Mouse (Mus musculus) forebrain, embryonic 13.5 days (tissue): ENCODE measurements around the gene Rbm15b. TPM values are rescaled to one million over a fixed set of nuclear protein-coding genes. Genes with fewer than 3 reads are reported as not detected.

Source experiments
- ATAC-seq: fragments of 200-750 bp; cut with Nextera tagmentation; 2 replicates; pipeline ENCODE4 v1.8.0; 2017
- H3K27ac ChIP-seq: fragments of 300-500 bp; sonication (generic); 2 replicates; pipeline ENCODE4 v1.5.1; 2015; ENCODE audit warnings: inconsistent platforms, mild to moderate bottlenecking, moderate library complexity
- H3K27me3 ChIP-seq: fragments of 300-500 bp; sonication (generic); 2 replicates; pipeline ENCODE4 v1.6.1; 2015; ENCODE audit warnings: mild to moderate bottlenecking, inconsistent platforms
- H3K36me3 ChIP-seq: fragments of 300-500 bp; sonication (generic); 2 replicates; pipeline ENCODE4 v1.6.1; 2015; ENCODE audit warnings: mild to moderate bottlenecking, inconsistent platforms; ENCODE audit not compliant: poor library complexity, severe bottlenecking
- H3K4me1 ChIP-seq: fragments of 300-500 bp; sonication (generic); 2 replicates; pipeline ENCODE4 v1.6.1; 2015; ENCODE audit warnings: inconsistent platforms
- H3K4me2 ChIP-seq: fragments of 300-500 bp; sonication (generic); 2 replicates; pipeline ENCODE4 v1.6.1; 2015; ENCODE audit warnings: inconsistent platforms, mild to moderate bottlenecking, moderate library complexity
- H3K4me3 ChIP-seq: fragments of 300-500 bp; sonication (generic); 2 replicates; pipeline ENCODE4 v1.5.1; 2015; ENCODE audit warnings: mild to moderate bottlenecking, inconsistent platforms
- H3K9ac ChIP-seq: fragments of 300-500 bp; sonication (generic); 2 replicates; pipeline ENCODE4 v1.6.1; 2015; ENCODE audit warnings: mild to moderate bottlenecking, inconsistent platforms
- H3K9me3 ChIP-seq: fragments of 300-500 bp; sonication (generic); replicated peaks from 2 replicates; pipeline ENCODE4 v1.6.1; 2016; ENCODE audit warnings: inconsistent platforms
- WGBS: fragments of 180-500 bp; shearing (Covaris S2); methylation state at CpG from one replicate; pipeline ENCODE4 v1.1.7; 2015; 5-methylcytosine and 5-hydroxymethylcytosine counted together
- polyA plus RNA-seq: library from polyadenylated mRNA; unstranded; fragments of >200 nt; fragmentation: Nextera tagmentation; extraction: Ambion mirVana; gene quantifications from 2 replicates; pipeline ENCODE4 v1.2.1, GENCODE M21; 2015

The Rbm15b gene
- polyA plus RNA-seq, 1 experiment from 2014 or later = 14.0 TPM

GRCm38 (mm10) chr9:106882176-106882575 lies 5.1 kb downstream of the Rbm15b start:
- Histone ChIP-seq H3K9ac (peak overlapping the region; percentile 60; the same call in 1 of the 2 replicates), H3K4me1 (peaks cover 48% of the 10 kb centered on the region)

GRCm38 (mm10) chr9:106881071-106881755 lies 6.0 kb downstream of the Rbm15b start:
- Histone ChIP-seq H3K27me3 (no peaks in the 10 kb centered on the region), H3K9me3 (no peaks in the 10 kb centered on the region), H3K36me3 (peaks cover 88% of the 10 kb centered on the region), H3K4me2 (no peak overlapping the region), H3K9ac (peak overlapping the region; percentile 34; the same call in 1 of the 2 replicates), H3K4me3 (peak overlapping the region; percentile 9; the same call in 1 of the 2 replicates), H3K27ac (peak overlapping the region; percentile 31; the same call in 1 of the 2 replicates), H3K4me1 (peaks cover 48% of the 10 kb centered on the region)
- ATAC-seq = no peak
- 67% methylated on average over 4 of the region's 4 CpGs for WGBS

More at GRCm38 (mm10) chr9:106882176-106882575, 5.1 kb downstream of the Rbm15b start:
- no peak overlapping the region for H3K4me3 ChIP-seq
- H3K27me3 ChIP-seq = no peaks in the 10 kb centered on the region
- peaks cover 79% of the 10 kb centered on the region for H3K36me3 ChIP-seq
- ATAC-seq = no peak
- 71% methylated on average over 4 of the region's 4 CpGs for WGBS
- peak overlapping the region; percentile 24 for H3K4me2 ChIP-seq
- no peak overlapping the region for H3K27ac ChIP-seq
- no peaks in the 10 kb centered on the region for H3K9me3 ChIP-seq

GRCm38 (mm10) chr9:106879471-106879870 lies 7.8 kb downstream of the Rbm15b start:
- Histone ChIP-seq H3K4me1 (peaks cover 36% of the 10 kb centered on the region), H3K4me3 (no peak overlapping the region), H3K36me3 (peaks cover 91% of the 10 kb centered on the region), H3K27me3 (no peaks in the 10 kb centered on the region), H3K4me2 (no peak overlapping the region), H3K9ac (no peak overlapping the region), H3K27ac (no peak overlapping the region), H3K9me3 (no peaks in the 10 kb centered on the region)
- ATAC-seq = no peak
- 54% methylated on average over 4 of the region's 4 CpGs for WGBS

- 90% methylated on average over 3 of the region's 3 CpGs for WGBS
- H3K27me3 ChIP-seq = no peaks in the 10 kb centered on the region
- no peak overlapping the region for H3K4me2 ChIP-seq
- H3K27ac ChIP-seq = no peak overlapping the region
- no peak for ATAC-seq
- H3K4me3 ChIP-seq = no peak overlapping the region
- H3K9me3 ChIP-seq = no peaks in the 10 kb centered on the region
- H3K9ac ChIP-seq = no peak overlapping the region
- H3K36me3 ChIP-seq = peaks cover 84% of the 10 kb centered on the region
- peaks cover 8% of the 10 kb centered on the region for H3K4me1 ChIP-seq
These were observed 10.6 kb downstream of the Rbm15b start for GRCm38 (mm10) chr9:106876666-106877065.

- H3K4me3 ChIP-seq = no peak overlapping the region
- H3K27me3 ChIP-seq = no peaks in the 10 kb centered on the region
- no peaks in the 10 kb centered on the region for H3K4me1 ChIP-seq
- no peak overlapping the region for H3K9ac ChIP-seq
- no peak overlapping the region for H3K27ac ChIP-seq
- 80% methylated on average over 5 of the region's 5 CpGs for WGBS
- no peak for ATAC-seq
- H3K36me3 ChIP-seq = peaks cover 79% of the 10 kb centered on the region
- no peaks in the 10 kb centered on the region for H3K9me3 ChIP-seq
- no peak overlapping the region for H3K4me2 ChIP-seq
These were observed 13.0 kb downstream of the Rbm15b start for GRCm38 (mm10) chr9:106874216-106874615.

- Histone ChIP-seq H3K4me2 (no peak overlapping the region), H3K27ac (no peak overlapping the region), H3K9me3 (no peaks in the 10 kb centered on the region), H3K4me1 (no peaks in the 10 kb centered on the region), H3K4me3 (no peak overlapping the region), H3K27me3 (no peaks in the 10 kb centered on the region), H3K36me3 (peaks cover 82% of the 10 kb centered on the region), H3K9ac (no peak overlapping the region)
- ATAC-seq = no peak
- WGBS = 94% methylated on average over 11 of the region's 11 CpGs
These were observed 29.2 kb downstream of the Rbm15b start for GRCm38 (mm10) chr9:106858036-106858435.

GRCm38 (mm10) chr9:106856664-106857063 lies 30.6 kb downstream of the Rbm15b start:
- WGBS = 88% methylated on average over 3 of the region's 3 CpGs
- H3K36me3 ChIP-seq = peaks cover 84% of the 10 kb centered on the region

GRCm38 (mm10) chr9:106842800-106843199 lies 44.4 kb downstream of the Rbm15b start:
- WGBS = 92% methylated on average over 6 of the region's 6 CpGs
- H3K4me1 ChIP-seq = no peaks in the 10 kb centered on the region
- ATAC-seq = no peak
- no peak overlapping the region for H3K27ac ChIP-seq
- H3K36me3 ChIP-seq = peaks cover 83% of the 10 kb centered on the region
- no peaks in the 10 kb centered on the region for H3K27me3 ChIP-seq
- no peak overlapping the region for H3K4me3 ChIP-seq
- H3K9ac ChIP-seq = no peak overlapping the region
- no peaks in the 10 kb centered on the region for H3K9me3 ChIP-seq
- no peak overlapping the region for H3K4me2 ChIP-seq

More at GRCm38 (mm10) chr9:106856664-106857063, 30.6 kb downstream of the Rbm15b start:
- Histone ChIP-seq H3K4me2 (no peak overlapping the region), H3K9ac (no peak overlapping the region), H3K27ac (no peak overlapping the region), H3K27me3 (no peaks in the 10 kb centered on the region), H3K9me3 (no peaks in the 10 kb centered on the region), H3K4me1 (no peaks in the 10 kb centered on the region), H3K4me3 (no peak overlapping the region)
- no peak for ATAC-seq

GRCm38 (mm10) chr9:106840569-106840968 lies 46.7 kb downstream of the Rbm15b start:
- Histone ChIP-seq H3K27ac (no peak overlapping the region), H3K4me2 (no peak overlapping the region), H3K4me3 (no peak overlapping the region), H3K9me3 (no peaks in the 10 kb centered on the region), H3K27me3 (no peaks in the 10 kb centered on the region), H3K4me1 (no peaks in the 10 kb centered on the region), H3K9ac (no peak overlapping the region), H3K36me3 (peaks cover 90% of the 10 kb centered on the region)
- ATAC-seq = no peak
- 98% methylated on average over 1 of the region's 1 CpGs for WGBS

Other genes starting within 250 kb of the Rbm15b start
- 4.4 and 5.5 TPM in 2 replicates for gene Grm2, start 231.3 kb downstream of the Rbm15b start, polyA plus RNA-seq
- gene Tex264, start 201.5 kb downstream of the Rbm15b start, polyA plus RNA-seq = 28.5 and 29.4 TPM in 2 replicates
- gene Rad54l2, start 98.2 kb downstream of the Rbm15b start, polyA plus RNA-seq = 8.8 and 9.0 TPM in 2 replicates
- gene Dcaf1, start 65.6 kb downstream of the Rbm15b start, polyA plus RNA-seq = 20.7 and 26.4 TPM in 2 replicates
- gene Manf, start 4.6 kb upstream of the Rbm15b start, polyA plus RNA-seq = 205 and 222 TPM in 2 replicates